Comparison of ENCODE assay signal across 9 mouse cellular contexts in genomic region chr4:32481366-32482055, GRCm38 (mm10).
DNase-seq lines count a peak whose midpoint lies in the region; ATAC-seq lines count a peak whose summit lies in the region.
"Had no signal": no experiment of that assay in that cellular context is flagged by ENCODE, and none has a peak within 500 bp of the region (broad histone marks: within the 10 kb centered on the region; RNA-seq: fewer than 3 reads in every experiment).

No protein-coding gene starts in this region.

- no peak for ATAC-seq in heart, embryonic 14.5 days (ENCODE audit: insufficient number of reproducible peaks, insufficient read depth, low FRiP score, low read depth)
- ATAC-seq in midbrain, embryonic 13.5 days, result no peak
- ATAC-seq in liver, embryonic 12.5 days, result no peak

- H3K9ac ChIP-seq in heart, embryonic 14.5 days (ENCODE audit: low read length), result no peak overlapping the region
- H3K9ac ChIP-seq in midbrain, embryonic 13.5 days (replicated peaks), result 0 out of 2 replicates have a peak overlapping the region, but pooled peaks have one; percentile 12
- H3K9ac ChIP-seq in liver, embryonic 12.5 days, result no peak overlapping the region

- no peak overlapping the region for H3K4me3 ChIP-seq in heart, embryonic 14.5 days (ENCODE audit: control insufficient read depth in 1 of 2, insufficient read depth in 1 of 2, low read depth in 1 of 2, low read length in 2 of 2)
- H3K4me3 ChIP-seq in midbrain, embryonic 13.5 days (replicated peaks), result no peak overlapping the region
- H3K4me3 ChIP-seq in liver, embryonic 12.5 days, result no peak overlapping the region
- H3K4me3 ChIP-seq: megakaryocyte, embryonic 14.5 days had no signal

- peak overlapping the region in 1 of 2 experiments; percentile 16; a peak in 1 of 4 replicates for H3K27ac ChIP-seq in heart, embryonic 14.5 days (replicated peaks in 1 of 2; ENCODE audit: control insufficient read depth in 1 of 2, insufficient read depth in 1 of 2, low read depth in 2 of 2, low read length in 2 of 2)
- peak overlapping the region; percentile 83 for H3K27ac ChIP-seq in midbrain, embryonic 13.5 days
- H3K27ac ChIP-seq in liver, embryonic 12.5 days, result no peak overlapping the region

- H3K27me3 ChIP-seq in heart, embryonic 14.5 days (ENCODE audit: control insufficient read depth, insufficient read depth, low read length), result no peaks in the 10 kb centered on the region
- no peaks in the 10 kb centered on the region for H3K27me3 ChIP-seq in midbrain, embryonic 13.5 days
- H3K27me3 ChIP-seq in liver, embryonic 12.5 days (replicated peaks), result no peaks in the 10 kb centered on the region

- no peaks in the 10 kb centered on the region for H3K36me3 ChIP-seq in heart, embryonic 14.5 days (ENCODE audit: control insufficient read depth, insufficient read depth, low read length)
- no peaks in the 10 kb centered on the region for H3K36me3 ChIP-seq in midbrain, embryonic 13.5 days
- H3K36me3 ChIP-seq in liver, embryonic 12.5 days, result no peaks in the 10 kb centered on the region

- H3K4me1 ChIP-seq in heart, embryonic 14.5 days (ENCODE audit: control insufficient read depth in 2 of 2, insufficient read depth in 2 of 2, low read length in 2 of 2), result peaks cover 12 to 18% of the 10 kb centered on the region in 2 experiments; a peak in 3 of 4 replicates
- H3K4me1 ChIP-seq in midbrain, embryonic 13.5 days (replicated peaks), result peaks cover 80% of the 10 kb centered on the region
- H3K4me1 ChIP-seq in liver, embryonic 12.5 days, result no peaks in the 10 kb centered on the region
- H3K4me1 ChIP-seq: megakaryocyte, embryonic 14.5 days had no signal

- H3K9me3 ChIP-seq in heart, embryonic 14.5 days (ENCODE audit: control insufficient read depth, low read length), result no peaks in the 10 kb centered on the region
- H3K9me3 ChIP-seq in midbrain, embryonic 13.5 days, result no peaks in the 10 kb centered on the region
- H3K9me3 ChIP-seq in liver, embryonic 12.5 days (replicated peaks), result no peaks in the 10 kb centered on the region
- H3K9me3 ChIP-seq: megakaryocyte, embryonic 14.5 days had no signal

- H3K4me2 ChIP-seq in heart, embryonic 14.5 days (ENCODE audit: low read length), result peak overlapping the region; percentile 26; the same call in 1 of the 2 replicates
- peak overlapping the region; percentile 24 for H3K4me2 ChIP-seq in midbrain, embryonic 13.5 days (replicated peaks)
- H3K4me2 ChIP-seq in liver, embryonic 12.5 days, result no peak overlapping the region

- 28% methylated on average over 18 of the region's 18 CpGs for WGBS in heart, embryonic 14.5 days
- 11% methylated on average over 18 of the region's 18 CpGs for WGBS in midbrain, embryonic 13.5 days
- WGBS in liver, embryonic 12.5 days (ENCODE audit: insufficient replicate concordance), result 37% methylated on average over 18 of the region's 18 CpGs

- intact Hi-C loops in left cerebral cortex, postnatal 4 days (cut with DNase I), result no loop called here

- DNase-seq in left cerebral cortex, postnatal 4 days, result peak; percentile 50
- DNase-seq in left cerebral cortex, adult 11 months (ENCODE audit: low spot score), result no peak
- peak; percentile 56 to 68 for DNase-seq in cerebellum, postnatal 25 days
- no peak for DNase-seq in spleen, adult 12 weeks (ENCODE audit: low spot score)
- no peak for DNase-seq in T-cell, adult 2 months (ENCODE audit: low spot score)

Comparison
In these comparisons a context has a peak if more than half of its experiments do, and no peak if none do; other contexts are left out.
1. DNase-seq: peak in left cerebral cortex, postnatal 4 days (single experiment) and cerebellum, postnatal 25 days (2 of 2); none in left cerebral cortex, adult 11 months (single experiment), spleen, adult 12 weeks (single experiment) and T-cell, adult 2 months (single experiment).